Mouse (Mus musculus) bone marrow macrophage, adult 2 months (primary cell): ENCODE measurements around the gene H2bfm.

ENCODE experiments used
- CTCF ChIP-seq: IDR thresholded peaks from 2 replicates; pipeline ENCODE4 v1.5.1; 2012; ENCODE audit warnings: low read depth, mild to moderate bottlenecking, low read length, moderate library complexity
- POLR2A ChIP-seq: IDR thresholded peaks from 2 replicates; pipeline ENCODE4 v1.6.1; 2012; ENCODE audit warnings: mild to moderate bottlenecking, low read depth, low read length, borderline replicate concordance

GRCm38 (mm10) chrX:136959688-136960087 lies 32.6 kb downstream of the H2bfm start:
- no peak for TF ChIP-seq CTCF
- TF ChIP-seq POLR2A = no peak
